Mouse (Mus musculus): ENCODE results near the gene Cetn4.

GRCm38 (mm10) chr3:37273092-37273491 lies 39.4 kb downstream of the Cetn4 start:
- TF ChIP-seq CTCF (conservative IDR thresholded peaks at IDR 0.05 in 1 of 2, IDR thresholded peaks at IDR 0.05 in 1 of 2; ENCODE audit: low read depth in 2 of 2, low read length in 2 of 2) (no peak), SIN3A (IDR thresholded peaks at IDR 0.05; ENCODE audit: low read length) (no peak), MXI1 (IDR thresholded peaks at IDR 0.05; ENCODE audit: low read depth, low read length) (no peak), POLR2A (IDR thresholded peaks at IDR 0.05; ENCODE audit: low read depth, low read length) (no peak)
